Mouse (Mus musculus): ENCODE measurements around the gene P2rx2.

DNA sequence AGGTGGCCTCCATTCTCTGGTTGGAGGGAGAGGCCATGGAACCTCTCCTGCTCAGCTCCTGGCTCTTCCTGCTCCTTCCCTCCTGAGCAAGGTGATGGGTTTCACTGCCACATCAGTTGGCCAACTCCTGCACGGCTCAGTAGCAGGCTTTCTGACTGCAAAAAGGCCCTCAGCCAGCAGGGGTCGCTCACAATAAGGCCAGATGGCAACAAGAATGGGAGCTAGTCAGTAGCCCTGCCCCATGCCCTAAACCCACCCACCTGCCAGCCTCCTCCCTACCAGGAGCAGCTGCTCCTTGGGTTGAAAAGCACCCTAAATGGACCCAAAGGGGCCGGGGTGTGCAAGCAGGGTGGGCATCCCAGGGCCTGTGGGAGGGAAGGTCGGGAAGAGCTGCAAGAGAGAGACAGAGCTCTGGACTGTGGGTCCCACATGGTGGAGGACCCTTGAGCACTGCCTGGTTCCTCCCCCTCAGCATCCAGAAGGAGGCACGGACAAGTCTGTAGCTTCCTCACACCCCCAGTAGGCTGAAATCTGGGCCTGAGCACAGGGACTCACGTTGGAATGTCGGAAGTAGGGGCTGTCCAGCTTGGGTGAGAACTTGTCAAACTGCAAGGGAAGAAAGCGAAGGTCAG lies 33.9 kb upstream of the P2rx2 start:
- peak; percentile 81 for TF ChIP-seq CTCF (IDR thresholded peaks at IDR 0.05; ENCODE audit: low read depth, low read length)
- TF ChIP-seq POLR2A (IDR thresholded peaks at IDR 0.05; ENCODE audit: borderline replicate concordance, low read depth, low read length), result no peak

Data from bone marrow macrophage, adult 2 months (primary cell).